Mouse (Mus musculus): Measurements from ENCODE around the gene 1700057G04Rik. TPM values are rescaled to one million over a fixed set of nuclear protein-coding genes. Genes with fewer than 3 reads are reported as not detected.

Gene 1700057G04Rik
- polyA plus RNA-seq, 1 experiment from 2014 or later: not detected

- ATAC-seq (ENCODE audit: low FRiP score): no peak
- WGBS: 81% methylated on average over 1 of the region's 1 CpGs
Measured at GRCm38 (mm10) chr9:92387404-92387803, 78.2 kb downstream of the 1700057G04Rik start.

GRCm38 (mm10) chr9:92402628-92403027 is 93.5 kb downstream of the 1700057G04Rik start:
- 90% methylated on average over 5 of the region's 5 CpGs for WGBS
- Histone ChIP-seq H3K4me1 (ENCODE audit: control insufficient read depth, insufficient read depth, low read length) (no peaks in the 10 kb centered on the region), H3K9ac (ENCODE audit: low read length) (no peak overlapping the region), H3K27me3 (ENCODE audit: control insufficient read depth, insufficient read depth, low read length) (no peaks in the 10 kb centered on the region), H3K4me2 (no peak overlapping the region), H3K27ac (ENCODE audit: low read depth, low read length) (no peak overlapping the region), H3K36me3 (ENCODE audit: control insufficient read depth, insufficient read depth, low read length) (no peaks in the 10 kb centered on the region), H3K4me3 (ENCODE audit: low read depth, low read length) (no peak overlapping the region), H3K9me3 (ENCODE audit: control insufficient read depth, low read length) (no peaks in the 10 kb centered on the region)
- DNase-seq (ENCODE audit: low spot score, missing footprints) (no peak), ATAC-seq (ENCODE audit: low FRiP score) (no peak)

More at GRCm38 (mm10) chr9:92387404-92387803, 78.2 kb downstream of the 1700057G04Rik start:
- H3K27me3 ChIP-seq (ENCODE audit: control insufficient read depth, insufficient read depth, low read length): no peaks in the 10 kb centered on the region
- no peak for DNase-seq (ENCODE audit: low spot score, missing footprints)
- H3K4me1 ChIP-seq (ENCODE audit: control insufficient read depth, insufficient read depth, low read length): no peaks in the 10 kb centered on the region
- H3K9ac ChIP-seq (ENCODE audit: low read length): no peak overlapping the region
- H3K4me3 ChIP-seq (ENCODE audit: low read depth, low read length): no peak overlapping the region
- H3K36me3 ChIP-seq (ENCODE audit: control insufficient read depth, insufficient read depth, low read length): no peaks in the 10 kb centered on the region
- no peak overlapping the region for H3K4me2 ChIP-seq
- no peak overlapping the region for H3K27ac ChIP-seq (ENCODE audit: low read depth, low read length)
- no peaks in the 10 kb centered on the region for H3K9me3 ChIP-seq (ENCODE audit: control insufficient read depth, low read length)

Small RNA genes lying within 50 kb of the gene (microRNA-seq; reads per million reads assigned to microRNA genes)
- not detected for gene Mir6386

Other genes starting within 250 kb of the 1700057G04Rik start
- gene Plscr5, start 116.4 kb upstream of the 1700057G04Rik start, polyA plus RNA-seq (2014; fragmentation: Nextera tagmentation; extraction: Ambion mirVana): not detected in 2 replicates
- gene Plscr1, start 59.6 kb upstream of the 1700057G04Rik start, polyA plus RNA-seq (2014; fragmentation: Nextera tagmentation; extraction: Ambion mirVana): 26.3 and 27.7 TPM in 2 replicates
- 0.33 and 1.2 TPM in 2 replicates for gene Plscr2, start 33.8 kb upstream of the 1700057G04Rik start, polyA plus RNA-seq (2014; fragmentation: Nextera tagmentation; extraction: Ambion mirVana)
- gene Plscr4, start 148.0 kb downstream of the 1700057G04Rik start, polyA plus RNA-seq (2014; fragmentation: Nextera tagmentation; extraction: Ambion mirVana): 1.1 and 1.2 TPM in 2 replicates
- gene Plod2, start 232.8 kb downstream of the 1700057G04Rik start, polyA plus RNA-seq (2014; fragmentation: Nextera tagmentation; extraction: Ambion mirVana): 25.2 and 26.6 TPM in 2 replicates

All from midbrain, embryonic 11.5 days (tissue).